In the genomic region with DNA sequence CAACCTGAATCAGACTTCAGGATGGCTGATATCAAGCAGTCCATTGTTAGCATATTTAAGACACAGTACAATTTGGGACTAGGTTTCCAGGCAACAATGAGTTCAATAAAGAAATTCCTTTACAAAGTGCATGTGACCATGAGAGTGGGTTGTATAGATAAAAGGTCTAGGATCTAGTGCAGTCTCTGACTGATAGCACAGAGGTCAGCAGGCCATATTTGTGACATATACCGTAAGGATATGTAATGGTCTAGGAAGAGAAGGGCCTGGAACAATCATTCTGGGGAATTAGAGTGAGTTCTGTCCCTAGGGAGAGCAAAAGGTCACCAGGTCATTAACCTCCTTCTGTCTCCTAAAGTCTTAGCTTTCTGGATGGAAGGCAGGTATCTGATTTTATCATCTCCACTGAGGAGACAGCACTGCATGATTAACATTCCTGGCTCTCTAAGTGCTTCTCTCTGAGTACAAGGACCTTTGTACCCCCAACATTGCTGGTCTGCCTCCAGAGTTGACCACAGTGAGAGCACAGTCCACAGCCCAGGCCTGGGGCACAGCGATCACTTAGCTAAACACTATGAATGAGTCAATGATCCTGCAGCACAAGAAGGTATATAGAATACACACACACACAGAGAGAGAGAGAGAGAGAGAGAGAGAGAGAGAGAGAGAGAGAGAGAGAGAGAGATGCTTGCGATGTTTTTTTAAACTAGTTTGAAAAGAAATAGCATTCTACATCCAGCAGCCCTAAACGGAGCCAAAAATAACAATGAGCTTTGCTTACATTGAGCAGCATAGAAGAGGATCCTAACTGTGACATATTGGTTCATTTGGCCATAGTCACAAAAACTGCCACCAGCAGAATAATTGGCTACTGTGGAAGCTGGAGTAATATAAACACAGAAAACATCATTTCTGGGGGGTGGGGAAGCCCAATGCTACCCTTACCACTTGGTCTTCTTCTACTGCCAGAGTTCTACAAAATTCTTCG, we compare ENCODE assay signal across 13 mouse cellular contexts. TPM values are rescaled to one million over a fixed set of nuclear protein-coding genes. Genes with fewer than 3 reads are reported as not detected.
DNase-seq lines count a peak whose midpoint lies in the region; ATAC-seq and TF ChIP-seq lines count a peak whose summit lies in the region.
"Had no signal": no experiment of that assay in that cellular context is flagged by ENCODE, and none has a peak within 500 bp of the region (broad histone marks: within the 10 kb centered on the region; RNA-seq: fewer than 3 reads in every experiment).

No protein-coding gene starts in this region.

- 0 out of 2 replicates have a peak, but pooled peaks cover 2% of the 10 kb centered on the region for H3K9me3 ChIP-seq in heart, embryonic 12.5 days (replicated peaks)
- no peaks in the 10 kb centered on the region for H3K9me3 ChIP-seq in heart, embryonic 10.5 days
- no peaks in the 10 kb centered on the region for H3K9me3 ChIP-seq in intestine, embryonic 14.5 days (ENCODE audit: control insufficient read depth, low read length)
- H3K9me3 ChIP-seq in kidney, postnatal 0 days (replicated peaks; ENCODE audit: low read length), result no peaks in the 10 kb centered on the region
- H3K9me3 ChIP-seq in liver, postnatal 0 days (ENCODE audit: low read length), result no peaks in the 10 kb centered on the region
- H3K9me3 ChIP-seq: hindbrain, embryonic 10.5 days; limb, embryonic 10.5 days had no signal

- no peak for TF ChIP-seq CTCF in kidney, postnatal 0 days (IDR thresholded peaks at IDR 0.05; ENCODE audit: low read depth)
- no peak for TF ChIP-seq CTCF in liver, postnatal 0 days (IDR thresholded peaks at IDR 0.05; ENCODE audit: low read depth)

- no peak for TF ChIP-seq EP300 in liver, postnatal 0 days (IDR thresholded peaks at IDR 0.05; ENCODE audit: low read depth)

- 58% methylated on average over 5 of the region's 5 CpGs for WGBS in heart, embryonic 12.5 days
- WGBS in heart, embryonic 10.5 days, result 72% methylated on average over 5 of the region's 5 CpGs
- 42% methylated on average over 5 of the region's 5 CpGs for WGBS in intestine, embryonic 14.5 days
- 44% methylated on average over 5 of the region's 5 CpGs for WGBS in kidney, postnatal 0 days
- 59% methylated on average over 5 of the region's 5 CpGs for WGBS in liver, postnatal 0 days (ENCODE audit: insufficient replicate concordance)

- no peaks in the 10 kb centered on the region for H3K4me1 ChIP-seq in heart, embryonic 12.5 days (replicated peaks)
- H3K4me1 ChIP-seq in heart, embryonic 10.5 days, result peaks cover 4% of the 10 kb centered on the region; the same call in 1 of the 2 replicates
- no peaks in the 10 kb centered on the region; the same call in 1 of the 2 replicates for H3K4me1 ChIP-seq in intestine, embryonic 14.5 days (replicated peaks; ENCODE audit: control insufficient read depth, insufficient read depth, low read length)
- no peaks in the 10 kb centered on the region for H3K4me1 ChIP-seq in kidney, postnatal 0 days (replicated peaks; ENCODE audit: insufficient read depth, low read length)
- H3K4me1 ChIP-seq in liver, postnatal 0 days (ENCODE audit: insufficient read depth), result no peaks in the 10 kb centered on the region
- H3K4me1 ChIP-seq: hindbrain, embryonic 10.5 days; limb, embryonic 10.5 days had no signal

- no peak overlapping the region for H3K4me3 ChIP-seq in heart, embryonic 12.5 days
- no peak overlapping the region for H3K4me3 ChIP-seq in heart, embryonic 10.5 days
- H3K4me3 ChIP-seq in intestine, embryonic 14.5 days (ENCODE audit: low read depth, low read length), result no peak overlapping the region
- no peak overlapping the region for H3K4me3 ChIP-seq in kidney, postnatal 0 days (replicated peaks; ENCODE audit: low read depth, low read length)
- H3K4me3 ChIP-seq in liver, postnatal 0 days (ENCODE audit: low read depth, low read length), result no peak overlapping the region
- H3K4me3 ChIP-seq: hindbrain, embryonic 10.5 days; limb, embryonic 10.5 days had no signal

- no peak overlapping the region for H3K27ac ChIP-seq in heart, embryonic 12.5 days (ENCODE audit: poor library complexity, severe bottlenecking)
- no peak overlapping the region for H3K27ac ChIP-seq in heart, embryonic 10.5 days
- no peak overlapping the region for H3K27ac ChIP-seq in intestine, embryonic 14.5 days (ENCODE audit: low read depth)
- H3K27ac ChIP-seq in kidney, postnatal 0 days, result no peak overlapping the region
- H3K27ac ChIP-seq in liver, postnatal 0 days (ENCODE audit: low read depth), result no peak overlapping the region; the same call in 1 of the 2 replicates
- H3K27ac ChIP-seq: hindbrain, embryonic 10.5 days; limb, embryonic 10.5 days; macrophage had no signal

- H3K36me3 ChIP-seq in heart, embryonic 12.5 days, result no peaks in the 10 kb centered on the region
- no peaks in the 10 kb centered on the region for H3K36me3 ChIP-seq in heart, embryonic 10.5 days
- H3K36me3 ChIP-seq in intestine, embryonic 14.5 days (ENCODE audit: control insufficient read depth, insufficient read depth, low read length), result no peaks in the 10 kb centered on the region
- H3K36me3 ChIP-seq in kidney, postnatal 0 days (ENCODE audit: insufficient read depth, low read length), result no peaks in the 10 kb centered on the region
- no peaks in the 10 kb centered on the region for H3K36me3 ChIP-seq in liver, postnatal 0 days (replicated peaks; ENCODE audit: insufficient read depth, low read length)
- H3K36me3 ChIP-seq: hindbrain, embryonic 10.5 days; limb, embryonic 10.5 days had no signal

- H3K9ac ChIP-seq in heart, embryonic 12.5 days, result no peak overlapping the region
- H3K9ac ChIP-seq in intestine, embryonic 14.5 days (ENCODE audit: low read length), result no peak overlapping the region
- no peak overlapping the region for H3K9ac ChIP-seq in kidney, postnatal 0 days (ENCODE audit: low read depth, low read length)
- no peak overlapping the region for H3K9ac ChIP-seq in liver, postnatal 0 days (replicated peaks)

- no peak overlapping the region for H3K4me2 ChIP-seq in heart, embryonic 12.5 days
- H3K4me2 ChIP-seq in intestine, embryonic 14.5 days (ENCODE audit: low read length), result no peak overlapping the region
- H3K4me2 ChIP-seq in kidney, postnatal 0 days (ENCODE audit: low read length), result no peak overlapping the region
- no peak overlapping the region for H3K4me2 ChIP-seq in liver, postnatal 0 days (ENCODE audit: low read depth, low read length)

- no peaks in the 10 kb centered on the region for H3K27me3 ChIP-seq in heart, embryonic 12.5 days (replicated peaks)
- H3K27me3 ChIP-seq in heart, embryonic 10.5 days (ENCODE audit: insufficient read depth, poor library complexity, severe bottlenecking), result no peaks in the 10 kb centered on the region
- H3K27me3 ChIP-seq in intestine, embryonic 14.5 days (replicated peaks; ENCODE audit: control insufficient read depth, insufficient read depth, low read length), result no peaks in the 10 kb centered on the region
- H3K27me3 ChIP-seq in kidney, postnatal 0 days (ENCODE audit: insufficient read depth, low read length), result no peaks in the 10 kb centered on the region
- no peaks in the 10 kb centered on the region for H3K27me3 ChIP-seq in liver, postnatal 0 days (ENCODE audit: insufficient read depth, low read length)

- peak; percentile 55; the same call in 1 of the 2 replicates for ATAC-seq in heart, embryonic 12.5 days (ENCODE audit: insufficient number of reproducible peaks, low FRiP score)
- ATAC-seq in intestine, embryonic 14.5 days (replicated peaks; ENCODE audit: low FRiP score, low TSS enrichment, low read depth), result 0 out of 2 replicates have a peak, but pooled peaks have one; percentile 12
- ATAC-seq in kidney, postnatal 0 days (replicated peaks; ENCODE audit: low FRiP score, low read depth), result no peak
- no peak; the same call in 1 of the 2 replicates for ATAC-seq in liver, postnatal 0 days
- ATAC-seq in inflammation-experienced regulatory T-cells, adult 6 months, result no peak
- ATAC-seq: midbrain, embryonic 16.5 days had no signal

- no peak for DNase-seq in heart, embryonic 10.5 days (ENCODE audit: low spot score)
- no peak for DNase-seq in intestine, embryonic 14.5 days (ENCODE audit: low spot score)
- peak; percentile 79 for DNase-seq in kidney, postnatal 0 days (ENCODE audit: low spot score)
- peak; percentile 14 for DNase-seq in liver, postnatal 0 days
- no peak for DNase-seq in ovary, postnatal 14 days (ENCODE audit: low spot score)
- no peak for DNase-seq in right cerebral cortex, postnatal 4 days
- DNase-seq: cerebellum, postnatal 10 days had no signal

RNA-seq across cellular contexts. Expression of a gene that starts 27.7 kb away (rescaled TPM):
- 0.11 and 0.17 TPM in 2 replicates for polyA plus RNA-seq in heart, embryonic 12.5 days (2016; fragmentation: Nextera tagmentation; extraction: Ambion mirVana)
- polyA plus RNA-seq in heart, embryonic 10.5 days (2016; fragmentation: Nextera tagmentation; extraction: Ambion mirVana), result 0.04 and 0.49 TPM in 2 replicates
- 0.65 and 1.1 TPM in 2 replicates for polyA plus RNA-seq in intestine, embryonic 14.5 days (2014; fragmentation: Nextera tagmentation; extraction: Ambion mirVana)
- polyA plus RNA-seq in kidney, postnatal 0 days (2015; fragmentation: Nextera tagmentation; extraction: Ambion mirVana), result 6.9 and 7.4 TPM in 2 replicates
- 15.5 and 18.4 TPM in 2 replicates for polyA plus RNA-seq in liver, postnatal 0 days (2015; fragmentation: Nextera tagmentation; extraction: Ambion mirVana)
- polyA plus RNA-seq in inflammation-experienced regulatory T-cells, adult 6 months (2017; shearing (Covaris generic)), result not detected
- polyA plus RNA-seq: macrophage had no signal

Comparison
In these comparisons a context has a peak if more than half of its experiments do, and no peak if none do; other contexts are left out.
1. ATAC-seq: peak in heart, embryonic 12.5 days (single experiment) and intestine, embryonic 14.5 days (single experiment); none in kidney, postnatal 0 days (single experiment), liver, postnatal 0 days (single experiment) and inflammation-experienced regulatory T-cells, adult 6 months (single experiment).
2. DNase-seq: peak in kidney, postnatal 0 days (single experiment) and liver, postnatal 0 days (single experiment); none in heart, embryonic 10.5 days (single experiment), intestine, embryonic 14.5 days (single experiment), ovary, postnatal 14 days (single experiment) and right cerebral cortex, postnatal 4 days (single experiment).